Mouse (Mus musculus): ENCODE data around the gene Sgms2. TPM values are rescaled to one million over a fixed set of nuclear protein-coding genes. Genes with fewer than 3 reads are reported as not detected.

The Sgms2 gene
- polyA plus RNA-seq, 1 experiment from 2014 or later, result 0.87 TPM

GRCm38 (mm10) chr3:131306255-131306654 lies 185.0 kb downstream of the Sgms2 start:
- no peak for ATAC-seq (ENCODE audit: insufficient number of reproducible peaks, low FRiP score)
- no peak overlapping the region for H3K27ac ChIP-seq (ENCODE audit: poor library complexity, severe bottlenecking)
- 86% methylated on average over 7 of the region's 7 CpGs for WGBS
- H3K4me3 ChIP-seq, result no peak overlapping the region
- H3K4me1 ChIP-seq (replicated peaks), result peaks cover 8% of the 10 kb centered on the region
- no peak overlapping the region for H3K4me2 ChIP-seq
- H3K27me3 ChIP-seq (replicated peaks), result 0 out of 2 replicates have a peak, but pooled peaks cover 4% of the 10 kb centered on the region
- no peaks in the 10 kb centered on the region for H3K36me3 ChIP-seq
- peaks cover 19% of the 10 kb centered on the region for H3K9me3 ChIP-seq (replicated peaks)
- H3K9ac ChIP-seq, result no peak overlapping the region

DNA sequence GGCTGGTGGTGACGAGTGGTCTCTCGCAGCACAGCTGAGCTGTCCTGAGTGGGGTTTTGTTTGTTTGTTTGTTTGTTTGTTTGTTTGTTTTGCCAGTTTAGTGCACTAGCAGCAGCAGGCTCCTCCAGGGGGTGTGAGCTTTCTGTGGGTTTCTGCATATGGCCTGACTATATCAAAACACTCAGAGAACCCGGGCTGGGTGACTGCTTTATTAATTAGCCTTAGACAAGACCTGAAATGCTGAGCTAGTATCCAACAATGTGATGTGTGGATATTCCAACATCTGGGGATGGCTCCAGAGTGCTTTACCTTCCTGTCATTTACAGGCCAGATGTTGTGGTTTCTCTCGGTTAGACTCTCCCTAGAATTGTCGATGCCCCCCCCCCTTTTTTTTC lies 187.9 kb downstream of the Sgms2 start:
- H3K4me2 ChIP-seq, result peak overlapping the region; percentile 97
- no peak; the same call in 1 of the 2 replicates for ATAC-seq (ENCODE audit: insufficient number of reproducible peaks, low FRiP score)
- peaks cover 8% of the 10 kb centered on the region for H3K4me1 ChIP-seq (replicated peaks)
- H3K27ac ChIP-seq (ENCODE audit: poor library complexity, severe bottlenecking), result no peak overlapping the region
- H3K4me3 ChIP-seq, result peak overlapping the region; percentile 73
- no peaks in the 10 kb centered on the region for H3K36me3 ChIP-seq
- H3K27me3 ChIP-seq (replicated peaks), result 0 out of 2 replicates have a peak, but pooled peaks cover 4% of the 10 kb centered on the region
- 19% methylated on average over 5 of the region's 5 CpGs for WGBS
- H3K9ac ChIP-seq, result 0 out of 2 replicates have a peak overlapping the region, but pooled peaks have one; percentile 48
- H3K9me3 ChIP-seq (replicated peaks), result peaks cover 5% of the 10 kb centered on the region

GRCm38 (mm10) chr3:131302452-131303319 lies 188.5 kb downstream of the Sgms2 start, which contains the start of gene Cyp2u1:
TSS of gene Cyp2u1 (minus strand) at chr3:131303227.
- peak within 1 kb of the TSS; percentile 74 for H3K27ac ChIP-seq (ENCODE audit: poor library complexity, severe bottlenecking)
- peak; percentile 95 for ATAC-seq (ENCODE audit: insufficient number of reproducible peaks, low FRiP score)
- no peaks in the 10 kb centered on the region for H3K36me3 ChIP-seq
- 0 out of 2 replicates have a peak, but pooled peaks cover 4% of the 10 kb centered on the region for H3K27me3 ChIP-seq (replicated peaks)
- WGBS, result under 1% methylated on average over 69 of the region's 71 CpGs
- peak within 1 kb of the TSS; percentile 73 for H3K4me3 ChIP-seq
- H3K4me1 ChIP-seq (replicated peaks), result peaks cover 8% of the 10 kb centered on the region
- peak within 1 kb of the TSS; percentile 79 for H3K9ac ChIP-seq
- H3K9me3 ChIP-seq (replicated peaks), result no peaks in the 10 kb centered on the region; the same call in 1 of the 2 replicates
- H3K4me2 ChIP-seq, result peak within 1 kb of the TSS; percentile 97

DNA sequence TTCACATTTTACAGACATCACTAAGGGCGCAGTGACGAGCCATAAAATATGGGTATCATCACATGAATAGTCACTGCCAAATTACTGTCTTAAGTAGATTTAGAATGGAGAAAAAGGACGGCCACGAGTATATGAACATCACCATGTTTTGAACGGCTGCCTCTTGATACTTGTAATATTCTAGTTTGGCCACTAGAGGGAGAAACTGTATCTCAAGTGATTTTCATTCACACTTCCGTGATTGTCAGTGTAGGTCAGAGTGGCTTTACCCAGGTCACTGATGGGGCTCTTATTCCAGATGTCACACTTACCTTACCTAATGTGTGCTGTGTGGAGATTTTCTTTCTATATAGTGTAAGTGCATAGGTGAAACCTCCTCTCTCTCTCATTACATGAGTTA lies 191.3 kb downstream of the Sgms2 start:
- H3K27me3 ChIP-seq (replicated peaks), result 0 out of 2 replicates have a peak, but pooled peaks cover 4% of the 10 kb centered on the region
- no peak for ATAC-seq (ENCODE audit: insufficient number of reproducible peaks, low FRiP score)
- H3K9ac ChIP-seq, result no peak overlapping the region
- no peak overlapping the region for H3K27ac ChIP-seq (ENCODE audit: poor library complexity, severe bottlenecking)
- H3K9me3 ChIP-seq (replicated peaks), result no peaks in the 10 kb centered on the region
- 11% methylated on average over 6 of the region's 6 CpGs for WGBS
- H3K4me1 ChIP-seq (replicated peaks), result peaks cover 27% of the 10 kb centered on the region
- no peaks in the 10 kb centered on the region for H3K36me3 ChIP-seq
- no peak overlapping the region for H3K4me2 ChIP-seq
- no peak overlapping the region for H3K4me3 ChIP-seq

- Histone ChIP-seq H3K4me1 (replicated peaks) (peaks cover 31% of the 10 kb centered on the region), H3K36me3 (no peaks in the 10 kb centered on the region), H3K4me3 (no peak overlapping the region), H3K9me3 (replicated peaks) (no peaks in the 10 kb centered on the region), H3K27me3 (replicated peaks) (0 out of 2 replicates have a peak, but pooled peaks cover under 1% of the 10 kb centered on the region), H3K4me2 (no peak overlapping the region), H3K9ac (no peak overlapping the region), H3K27ac (ENCODE audit: poor library complexity, severe bottlenecking) (no peak overlapping the region)
- 72% methylated on average over 9 of the region's 9 CpGs for WGBS
- ATAC-seq (ENCODE audit: insufficient number of reproducible peaks, low FRiP score), result no peak
These were observed 192.1 kb downstream of the Sgms2 start for GRCm38 (mm10) chr3:131299078-131299477.

GRCm38 (mm10) chr3:131296893-131297292 lies 194.3 kb downstream of the Sgms2 start:
- no peaks in the 10 kb centered on the region for H3K36me3 ChIP-seq
- H3K27me3 ChIP-seq (replicated peaks), result no peaks in the 10 kb centered on the region
- no peak overlapping the region for H3K4me3 ChIP-seq
- H3K9ac ChIP-seq, result no peak overlapping the region
- no peaks in the 10 kb centered on the region for H3K9me3 ChIP-seq (replicated peaks)
- no peak overlapping the region for H3K27ac ChIP-seq (ENCODE audit: poor library complexity, severe bottlenecking)
- H3K4me1 ChIP-seq (replicated peaks), result peaks cover 24% of the 10 kb centered on the region
- 81% methylated on average over 7 of the region's 7 CpGs for WGBS
- ATAC-seq (ENCODE audit: insufficient number of reproducible peaks, low FRiP score), result no peak
- no peak overlapping the region for H3K4me2 ChIP-seq

- Histone ChIP-seq H3K9ac (0 out of 2 replicates have a peak overlapping the region, but pooled peaks have one; percentile 4), H3K4me2 (no peak overlapping the region), H3K36me3 (peaks cover 4% of the 10 kb centered on the region; the same call in 1 of the 2 replicates), H3K27ac (ENCODE audit: poor library complexity, severe bottlenecking) (no peak overlapping the region), H3K4me1 (replicated peaks) (peaks cover 24% of the 10 kb centered on the region), H3K27me3 (replicated peaks) (no peaks in the 10 kb centered on the region), H3K9me3 (replicated peaks) (peaks cover 3% of the 10 kb centered on the region; the same call in 1 of the 2 replicates), H3K4me3 (no peak overlapping the region)
- ATAC-seq (ENCODE audit: insufficient number of reproducible peaks, low FRiP score), result peak; percentile 46; the same call in 1 of the 2 replicates
- WGBS, result 44% methylated on average over 12 of the region's 12 CpGs
These were observed 195.6 kb downstream of the Sgms2 start for GRCm38 (mm10) chr3:131295513-131296200.

GRCm38 (mm10) chr3:131294503-131294902 lies 196.7 kb downstream of the Sgms2 start:
- H3K4me3 ChIP-seq, result no peak overlapping the region
- 45% methylated on average over 3 of the region's 3 CpGs for WGBS
- H3K27ac ChIP-seq (ENCODE audit: poor library complexity, severe bottlenecking), result no peak overlapping the region
- no peak overlapping the region for H3K9ac ChIP-seq
- no peak for ATAC-seq (ENCODE audit: insufficient number of reproducible peaks, low FRiP score)
- peaks cover 3% of the 10 kb centered on the region; the same call in 1 of the 2 replicates for H3K9me3 ChIP-seq (replicated peaks)
- H3K27me3 ChIP-seq (replicated peaks), result no peaks in the 10 kb centered on the region
- H3K4me1 ChIP-seq (replicated peaks), result peaks cover 24% of the 10 kb centered on the region
- no peak overlapping the region for H3K4me2 ChIP-seq
- peaks cover 6% of the 10 kb centered on the region; the same call in 1 of the 2 replicates for H3K36me3 ChIP-seq

GRCm38 (mm10) chr3:131292959-131293358 lies 198.3 kb downstream of the Sgms2 start:
- no peak overlapping the region for H3K4me3 ChIP-seq
- no peak for ATAC-seq (ENCODE audit: insufficient number of reproducible peaks, low FRiP score)
- peaks cover 3% of the 10 kb centered on the region; the same call in 1 of the 2 replicates for H3K9me3 ChIP-seq (replicated peaks)
- H3K9ac ChIP-seq, result no peak overlapping the region
- H3K4me2 ChIP-seq, result no peak overlapping the region
- H3K4me1 ChIP-seq (replicated peaks), result peaks cover 24% of the 10 kb centered on the region
- H3K27me3 ChIP-seq (replicated peaks), result 0 out of 2 replicates have a peak, but pooled peaks cover under 1% of the 10 kb centered on the region
- whole genome bisulfite sequencing, result 71% methylated on average over 3 of the region's 3 CpGs
- peaks cover 6% of the 10 kb centered on the region; the same call in 1 of the 2 replicates for H3K36me3 ChIP-seq
- no peak overlapping the region for H3K27ac ChIP-seq (ENCODE audit: poor library complexity, severe bottlenecking)

GRCm38 (mm10) chr3:131292349-131292748 lies 198.9 kb downstream of the Sgms2 start:
- ATAC-seq (ENCODE audit: insufficient number of reproducible peaks, low FRiP score), result no peak

More at GRCm38 (mm10) chr3:131292349-131292748, 198.9 kb downstream of the Sgms2 start:
- Histone ChIP-seq H3K9ac (no peak overlapping the region), H3K9me3 (replicated peaks) (peaks cover 3% of the 10 kb centered on the region; the same call in 1 of the 2 replicates), H3K4me3 (no peak overlapping the region), H3K27me3 (replicated peaks) (0 out of 2 replicates have a peak, but pooled peaks cover 4% of the 10 kb centered on the region), H3K4me1 (replicated peaks) (peaks cover 22% of the 10 kb centered on the region), H3K27ac (ENCODE audit: poor library complexity, severe bottlenecking) (no peak overlapping the region), H3K4me2 (no peak overlapping the region), H3K36me3 (peaks cover 6% of the 10 kb centered on the region; the same call in 1 of the 2 replicates)
- 82% methylated on average over 2 of the region's 2 CpGs for WGBS

Data from heart, embryonic 12.5 days (tissue).